Mouse (Mus musculus) olfactory bulb, adult 2 months (tissue): Measurements from ENCODE around the gene Prr5l.

Source experiments
- CTCF ChIP-seq: fragments of 200-500 bp; IDR thresholded peaks from 2 replicates; pipeline ENCODE4 v1.5.1; 2012; ENCODE audit warnings: low read depth, mild to moderate bottlenecking, low read length, moderate library complexity; ENCODE audit not compliant: insufficient read depth
- POLR2A ChIP-seq: fragments of 200-500 bp; IDR thresholded peaks from 2 replicates; pipeline ENCODE4 v1.6.1; 2012; ENCODE audit warnings: mild to moderate bottlenecking, low read depth, low read length, moderate library complexity; ENCODE audit not compliant: insufficient read depth

DNA sequence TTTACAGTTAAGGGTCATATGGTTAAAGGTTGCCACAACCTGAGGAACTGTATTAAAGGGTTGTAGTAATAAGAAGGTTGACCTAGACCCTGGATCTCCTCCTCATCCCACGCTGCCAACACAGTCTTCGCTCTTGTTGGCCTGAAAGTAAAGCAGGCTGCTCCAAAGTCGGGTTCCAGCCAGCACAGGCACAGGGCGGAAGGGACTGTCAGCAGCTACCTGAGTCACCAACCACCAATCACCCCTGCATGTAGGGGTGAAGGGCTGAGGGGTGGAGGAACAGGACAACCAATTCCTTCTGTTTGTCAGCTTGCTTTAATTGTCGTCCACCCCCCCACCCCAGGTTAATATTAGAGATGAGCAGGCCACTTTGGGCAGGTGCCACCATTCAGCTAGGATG lies 119.3 kb downstream of the Prr5l start:
- no peak for TF ChIP-seq CTCF
- TF ChIP-seq POLR2A: no peak
